Mouse (Mus musculus) embryo, embryonic 11 days (tissue): ENCODE data around the gene Calr4.
A peak's percentile ranks its signal among the peaks of the same experiment; 100 is the strongest.

Source experiments
- DNase-seq: peaks from one replicate; pipeline ENCODE4 v3.0.0-alpha.2; 2015

Gene Calr4

DNA sequence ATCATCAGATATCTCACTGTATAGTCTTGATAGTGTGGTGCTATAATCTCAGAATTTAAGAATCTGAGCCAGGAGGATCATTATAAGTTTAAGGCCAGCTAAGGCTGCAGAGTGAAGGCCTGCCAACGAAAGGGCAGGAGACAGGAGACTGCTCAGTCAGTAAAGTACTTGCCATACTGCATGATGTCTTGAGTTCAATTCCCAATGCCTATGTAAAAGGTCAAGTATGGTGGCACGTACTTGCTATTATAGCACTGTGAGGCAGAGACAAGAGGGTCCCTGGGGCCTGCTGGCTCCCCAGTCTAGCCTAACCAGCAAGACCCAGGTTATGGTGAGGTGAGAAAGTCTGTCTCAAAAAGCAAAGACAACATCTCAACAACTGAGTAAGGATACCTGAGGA lies at the start of gene Calr4:
Gene Calr4 (plus strand): TSS at position 301 of the 400 bp plus-strand sequence.
- no peak for DNase-seq

DNA sequence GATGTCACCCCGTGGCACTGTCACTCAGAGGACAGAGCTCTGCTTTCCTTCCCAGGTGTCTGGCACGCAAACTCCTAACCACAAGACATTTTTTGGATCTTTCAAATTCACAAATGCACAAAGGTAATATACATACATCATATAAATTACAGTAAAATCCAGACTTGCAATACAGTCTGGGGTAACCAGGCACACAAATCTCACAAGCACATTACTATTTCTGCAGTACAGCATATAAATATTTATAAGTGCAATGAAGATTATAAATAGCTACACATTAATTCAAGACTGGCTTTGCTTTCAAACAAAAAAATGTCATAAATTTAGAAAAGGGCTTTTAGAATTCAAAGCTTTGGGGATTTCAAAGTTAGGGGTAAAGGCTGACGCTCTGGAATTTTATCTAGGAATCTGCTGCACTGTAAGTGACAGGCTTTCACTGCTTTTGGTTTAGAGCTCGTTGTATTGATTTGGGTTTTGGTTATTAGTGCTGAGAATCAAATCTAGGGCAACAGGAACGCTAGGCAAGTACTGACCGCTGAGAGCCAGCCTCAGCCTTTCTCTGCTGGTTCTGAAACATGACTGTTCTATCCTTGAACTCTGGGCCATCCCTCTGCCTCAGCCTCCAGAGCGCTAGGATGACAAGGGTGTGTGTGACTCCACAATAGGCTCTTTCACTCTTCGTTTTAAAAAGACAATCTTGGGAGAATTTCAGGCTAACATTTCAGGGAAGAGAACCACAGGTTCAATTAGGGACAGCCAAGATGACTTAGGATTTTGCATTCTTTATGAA lies 48.5 kb upstream of the Calr4 start:
- DNase-seq = no peak

DNA sequence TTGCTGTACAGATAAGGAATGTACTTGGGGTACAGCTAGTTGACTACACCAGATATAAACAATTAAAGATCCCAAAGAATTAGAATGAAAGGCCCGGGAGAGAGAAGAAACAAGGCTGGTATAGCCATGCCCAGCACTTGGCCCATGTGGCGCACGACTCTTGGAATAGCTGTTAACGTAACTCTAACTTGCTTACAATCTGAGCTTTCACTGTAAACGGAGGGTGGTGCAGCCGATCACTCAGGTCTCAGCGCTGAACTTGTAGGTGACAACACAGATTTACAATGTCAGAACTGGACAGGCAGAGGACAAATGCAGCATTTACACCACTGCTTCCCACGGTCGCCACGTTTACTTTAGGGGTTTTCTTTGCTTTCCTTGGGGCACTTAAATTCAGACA lies 42.7 kb upstream of the Calr4 start:
- DNase-seq = no peak

DNA sequence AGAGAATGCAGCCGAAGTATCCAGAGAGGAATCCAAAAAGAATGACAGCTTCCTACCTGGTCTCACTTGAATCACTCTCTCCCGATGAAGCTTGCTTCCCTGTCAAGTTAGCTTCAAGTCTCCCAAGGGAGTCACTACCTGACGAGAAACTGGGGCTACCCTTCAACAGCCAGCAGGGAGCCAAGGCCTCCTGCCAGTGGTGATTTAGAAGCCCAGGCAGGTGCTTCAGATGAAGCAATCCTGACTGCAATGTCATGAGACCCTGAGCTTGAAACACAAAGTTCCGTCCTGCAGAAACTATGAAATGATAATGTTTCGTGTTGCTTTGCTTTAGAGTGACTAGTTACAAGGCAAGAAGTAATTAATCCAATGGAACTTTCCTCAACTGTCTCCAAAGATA lies 40.4 kb upstream of the Calr4 start:
- no peak for DNase-seq

DNA sequence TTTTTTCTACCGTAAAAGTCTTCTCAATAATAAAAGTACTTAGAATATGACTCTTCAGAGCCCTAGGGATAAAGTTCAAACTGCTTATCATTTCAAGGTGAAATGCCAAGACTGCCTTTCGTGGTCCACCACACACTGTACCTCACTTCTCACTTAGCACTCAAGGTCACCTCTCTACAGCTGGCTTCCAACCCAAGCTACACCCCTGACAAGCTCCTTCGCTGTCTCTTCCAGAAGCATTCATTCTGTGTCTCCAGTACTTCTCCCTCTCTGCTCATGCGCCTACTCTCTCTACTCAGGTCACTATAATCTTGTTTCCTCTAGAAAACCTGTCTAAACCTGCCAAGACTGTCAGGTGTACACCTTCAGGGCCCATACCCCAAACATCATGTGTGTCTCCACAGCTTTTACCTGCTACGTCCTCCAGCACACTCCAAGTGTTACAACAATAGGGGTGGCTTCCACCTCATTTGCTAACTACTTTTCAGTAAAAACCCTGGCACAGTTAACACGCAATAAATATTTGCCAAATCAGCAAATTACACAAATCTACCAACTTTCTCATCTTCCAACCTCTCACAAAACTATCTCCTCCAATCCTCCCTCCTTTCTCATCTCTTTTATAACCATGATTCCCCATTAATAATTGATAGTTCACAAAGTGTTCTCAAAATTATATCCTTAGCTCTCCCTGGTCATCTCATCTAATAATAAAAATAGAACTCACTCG lies 38.2 kb upstream of the Calr4 start:
- DNase-seq = no peak

DNA sequence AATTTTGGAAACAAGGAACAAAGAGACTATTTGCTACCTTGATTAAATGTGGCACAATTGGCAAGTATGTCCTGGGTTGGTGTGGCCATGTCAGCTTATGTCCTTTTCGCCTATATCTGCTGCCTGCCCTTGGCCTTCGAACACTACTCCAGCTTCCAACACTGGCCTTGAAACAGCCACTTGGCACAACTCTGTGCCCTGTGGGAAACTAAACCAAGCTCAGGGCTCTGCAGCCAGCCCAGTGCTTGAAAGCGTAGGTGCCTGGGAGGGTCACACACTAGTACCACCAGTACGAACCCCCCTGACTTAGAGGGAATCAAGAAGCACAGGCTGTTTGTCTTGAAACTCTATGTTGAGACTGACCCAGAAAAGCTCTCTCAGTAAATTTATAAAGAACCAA lies 35.2 kb upstream of the Calr4 start:
- no peak for DNase-seq

DNA sequence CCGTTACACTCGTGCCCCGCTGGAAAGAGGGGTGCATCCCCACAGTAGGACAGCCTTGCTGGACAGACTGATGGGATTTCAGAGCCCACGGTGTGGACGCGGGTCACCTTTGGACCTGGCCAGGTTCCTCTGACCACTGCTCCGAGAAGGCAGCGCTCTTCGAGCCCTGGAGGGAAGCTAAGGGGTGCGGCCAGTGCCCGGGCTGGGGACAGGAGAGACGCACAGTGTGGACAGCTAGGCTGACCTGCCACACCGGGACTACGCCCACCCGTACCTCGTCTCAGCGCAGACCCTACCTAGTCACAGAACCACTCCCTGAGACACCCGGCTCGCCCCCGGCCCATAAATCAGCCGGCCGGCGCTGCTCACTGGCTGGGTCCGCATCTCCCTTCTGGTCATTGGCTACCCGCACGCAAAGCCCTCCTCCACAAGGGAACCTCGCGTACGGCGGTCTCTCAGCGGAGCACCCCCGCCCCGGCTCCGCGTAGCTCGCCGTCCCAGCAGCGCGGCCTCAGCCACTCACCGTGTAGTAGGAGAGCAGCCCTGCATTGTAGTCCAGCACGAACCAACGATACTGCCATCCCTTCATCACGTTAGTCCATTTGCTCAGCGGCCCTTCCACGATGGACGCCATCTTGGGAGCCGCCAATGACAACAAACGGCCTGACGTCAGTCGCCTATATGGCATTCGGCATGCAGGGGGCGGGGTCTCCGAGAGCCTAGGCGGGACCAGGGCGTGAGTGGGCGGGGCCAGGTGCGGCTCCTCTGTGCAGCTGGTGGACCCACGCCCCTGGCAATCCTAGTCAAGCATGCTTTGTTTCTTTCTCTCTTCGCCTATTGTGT lies 32.5 kb upstream of the Calr4 start, which contains the start of gene Osbpl9:
Gene Osbpl9 (minus strand): TSS at position 691 of the 843 bp plus-strand sequence.
- DNase-seq = peak; percentile 99

DNA sequence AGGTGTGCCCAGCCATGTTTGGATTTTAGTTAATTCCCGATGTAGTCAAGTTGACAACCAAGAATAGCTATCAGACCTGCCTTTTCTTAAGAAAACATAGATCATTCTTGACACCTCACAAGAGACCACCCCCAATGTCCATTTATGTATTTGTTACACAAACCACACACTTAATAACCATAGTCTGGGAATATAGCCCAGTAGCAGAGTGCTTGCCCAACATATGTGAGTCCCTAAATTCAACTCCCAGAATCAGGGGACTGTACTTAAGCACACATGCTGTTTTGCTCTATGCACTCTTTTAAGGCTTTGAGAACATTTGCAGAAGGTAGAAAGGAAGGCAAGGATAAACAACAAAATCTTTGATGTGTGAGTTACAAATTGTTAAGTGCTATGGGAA lies 30.4 kb upstream of the Calr4 start:
- no peak for DNase-seq

DNA sequence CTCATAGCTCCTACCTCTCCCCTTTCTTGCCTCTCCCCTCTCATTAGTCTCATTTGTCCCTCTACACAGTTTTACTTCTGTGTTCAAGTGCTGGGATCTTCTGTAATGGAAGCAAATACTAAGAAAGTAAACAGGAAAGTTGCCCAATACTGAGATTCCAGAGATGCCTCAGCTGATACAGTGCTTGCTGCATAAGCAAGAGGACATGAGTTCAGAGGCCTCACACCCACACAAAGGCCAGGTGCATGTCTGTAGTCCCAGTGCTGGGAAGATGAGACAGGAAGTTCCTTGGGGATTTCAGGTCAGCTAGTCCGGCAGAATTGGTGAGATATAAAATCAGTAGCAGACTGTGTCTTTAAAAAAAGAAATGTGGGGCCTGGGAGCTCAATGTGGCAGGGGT lies 29.9 kb upstream of the Calr4 start:
- DNase-seq = no peak

DNA sequence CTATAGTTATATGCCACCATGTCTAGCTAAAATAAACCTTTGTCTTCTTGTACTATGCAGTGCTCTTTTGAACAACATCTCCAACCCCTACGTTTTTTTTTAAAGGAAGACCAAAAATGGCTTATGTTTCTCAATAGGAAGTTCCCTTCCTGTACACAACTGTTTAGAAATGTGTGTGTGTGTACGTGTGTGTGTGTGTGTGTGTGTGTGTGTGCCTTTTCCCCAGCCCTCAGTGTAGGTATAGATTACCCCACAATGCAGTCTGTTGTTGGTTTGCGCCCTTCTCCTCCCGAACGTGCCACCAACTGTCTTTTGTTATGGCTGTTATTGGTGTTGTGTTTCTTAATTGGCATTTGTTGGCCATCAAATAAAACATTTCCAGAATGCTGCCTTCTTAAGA lies 26.8 kb upstream of the Calr4 start:
- DNase-seq = no peak

DNA sequence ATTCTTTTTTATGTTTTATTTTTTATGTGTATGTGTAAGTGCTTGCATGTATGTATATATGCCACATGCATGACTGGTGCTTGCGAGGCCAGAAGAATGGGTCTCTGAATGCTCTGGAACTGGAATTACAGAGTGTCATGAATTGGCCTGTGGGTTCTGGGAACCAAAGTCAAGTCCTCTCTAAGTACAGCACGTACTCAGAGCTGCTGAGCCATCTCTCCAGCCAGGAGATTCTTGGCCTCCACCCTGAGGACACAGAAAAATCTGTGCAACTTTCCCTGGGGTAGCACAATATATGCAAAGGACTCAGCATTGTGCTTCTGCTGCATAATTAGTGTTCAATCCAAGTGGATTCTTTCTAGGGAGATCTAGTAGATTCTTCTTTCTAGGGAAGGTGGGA lies 24.0 kb upstream of the Calr4 start:
- DNase-seq = no peak

DNA sequence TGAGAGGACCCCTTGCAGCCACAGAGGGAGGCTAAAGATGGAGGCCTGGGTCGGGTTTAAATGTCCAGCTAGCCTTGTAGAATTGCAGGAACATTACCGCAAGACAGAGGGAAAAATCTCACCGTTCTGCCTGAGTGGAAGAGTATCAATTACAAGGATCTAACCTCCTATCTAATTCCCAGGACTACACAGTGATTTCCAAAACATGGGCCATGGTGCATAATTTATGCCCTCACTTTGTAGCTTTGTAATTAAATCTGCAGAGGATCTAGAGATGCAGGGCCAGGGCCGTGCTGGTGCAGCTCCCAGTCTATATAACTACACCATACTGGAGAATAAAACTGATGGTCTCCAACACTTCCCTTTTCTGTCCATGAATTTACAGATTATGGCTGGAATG lies 23.4 kb upstream of the Calr4 start:
- DNase-seq = no peak

DNA sequence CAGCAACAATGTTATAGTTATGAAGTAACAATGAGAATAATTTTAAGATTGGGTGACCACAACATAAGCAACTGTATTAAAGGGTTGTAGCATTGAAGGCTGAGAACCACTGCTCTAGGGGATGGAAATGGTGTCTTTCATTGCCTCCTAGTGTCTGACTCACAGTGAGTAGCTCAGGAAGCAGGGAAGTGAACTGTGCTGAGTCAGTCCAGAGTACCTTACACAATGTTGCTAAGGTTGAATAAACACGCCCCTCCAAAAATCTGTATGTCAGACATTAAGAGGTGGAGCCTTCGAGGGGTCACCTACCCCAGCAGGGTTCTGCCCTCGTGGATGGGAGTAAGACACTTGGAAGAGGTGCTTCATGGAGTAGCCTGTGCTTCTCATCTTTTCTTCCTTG lies 20.3 kb upstream of the Calr4 start:
- no peak for DNase-seq

DNA sequence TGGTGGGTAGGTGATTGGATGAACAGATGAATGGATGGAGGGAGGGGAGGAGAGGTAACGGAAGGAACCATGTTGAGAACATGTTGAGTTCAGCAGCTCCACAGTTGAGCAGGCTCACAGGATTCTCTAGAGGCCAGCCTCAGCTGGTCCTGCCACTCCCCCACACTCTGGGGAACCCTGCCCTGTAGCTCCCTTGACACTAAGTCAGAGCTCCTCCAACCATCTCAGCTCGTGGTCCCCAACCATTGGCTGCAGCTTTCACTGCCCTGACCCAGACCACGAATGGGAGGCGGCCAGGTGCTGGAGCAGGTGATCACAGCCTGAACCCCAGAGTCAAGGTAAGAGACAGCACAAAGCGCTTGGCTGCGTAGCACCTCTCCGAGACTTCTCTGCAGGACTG lies 16.3 kb upstream of the Calr4 start:
- DNase-seq = no peak

DNA sequence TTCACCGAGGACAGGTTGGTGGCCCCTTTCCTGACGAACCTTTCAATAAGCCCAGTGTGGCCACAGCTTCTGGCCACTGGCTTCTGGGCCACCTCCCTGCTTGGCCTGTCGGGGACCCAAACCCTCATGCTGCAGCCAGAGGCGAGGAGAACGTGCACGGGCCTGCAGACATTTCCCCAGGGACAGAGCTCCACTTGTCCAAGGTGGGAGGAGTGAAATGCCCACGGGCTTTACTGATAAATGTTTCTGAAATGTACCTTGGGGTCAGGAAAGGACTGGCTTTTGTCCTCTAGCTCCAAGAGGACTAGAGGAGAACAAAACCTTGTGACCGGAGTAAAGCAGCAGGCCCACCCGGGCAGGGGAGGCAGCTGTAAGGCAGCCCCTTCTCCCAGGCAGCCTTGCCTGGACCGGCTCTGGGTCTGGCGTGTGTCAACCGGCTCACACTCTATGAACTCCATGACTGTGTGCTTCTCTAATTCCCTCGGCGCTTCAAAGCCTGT lies 13.8 kb upstream of the Calr4 start:
- DNase-seq = no peak

DNA sequence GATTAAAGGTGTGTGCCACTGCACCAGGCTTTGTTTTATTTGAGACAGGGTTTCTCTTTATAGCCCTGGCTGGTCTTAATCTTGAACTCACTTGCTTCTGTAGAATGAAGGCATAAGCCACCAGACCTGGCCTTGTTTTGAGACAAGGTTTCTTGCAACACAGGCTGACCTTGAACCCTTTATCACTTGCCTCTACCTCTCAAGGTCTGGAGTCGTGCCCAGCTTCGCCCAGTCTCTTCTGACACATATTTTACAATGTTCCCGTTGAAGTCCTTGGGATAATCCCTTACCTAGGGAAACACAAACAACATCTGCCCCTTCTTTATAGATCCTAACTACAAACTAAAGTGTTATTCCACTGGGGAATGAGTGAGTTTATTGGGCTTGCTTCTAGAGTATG lies 12.3 kb upstream of the Calr4 start:
- no peak for DNase-seq

DNA sequence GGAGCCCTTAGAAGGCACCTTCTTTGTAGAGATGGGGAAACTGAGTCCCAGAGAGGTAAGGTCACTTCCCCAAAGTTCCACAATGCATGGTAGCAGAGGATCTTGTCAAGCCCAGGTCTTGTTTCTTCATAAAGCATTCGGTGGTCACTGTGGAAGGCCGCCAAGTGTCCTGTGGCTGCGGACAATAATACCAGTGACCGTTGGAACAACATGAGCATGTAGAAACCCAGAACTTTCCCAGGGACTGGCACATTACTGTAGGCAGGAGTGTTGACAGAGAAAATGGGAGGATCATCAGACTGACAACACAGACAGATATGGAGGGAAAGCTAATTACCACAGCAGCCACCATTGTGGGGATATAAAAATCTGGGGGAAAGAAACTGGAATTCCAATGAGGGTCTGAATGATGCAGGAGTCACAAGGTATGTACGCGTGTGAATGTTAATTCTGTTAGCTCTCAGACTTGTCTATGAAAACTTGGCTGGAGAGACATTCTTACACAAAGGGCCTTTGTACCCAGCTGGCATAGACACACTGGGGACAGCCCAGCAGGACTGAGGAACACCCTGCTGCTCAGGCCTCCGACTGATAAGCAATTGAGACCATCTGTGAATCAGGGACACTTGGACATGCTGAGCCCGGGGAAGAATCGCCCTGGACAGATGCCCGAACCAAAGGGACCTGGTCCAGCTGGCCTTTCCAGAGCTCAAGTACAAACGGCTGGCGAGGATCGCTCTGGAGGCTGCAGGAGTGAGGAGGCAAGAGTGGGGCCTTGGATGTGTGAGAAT lies 9.3 kb upstream of the Calr4 start:
- DNase-seq = no peak

DNA sequence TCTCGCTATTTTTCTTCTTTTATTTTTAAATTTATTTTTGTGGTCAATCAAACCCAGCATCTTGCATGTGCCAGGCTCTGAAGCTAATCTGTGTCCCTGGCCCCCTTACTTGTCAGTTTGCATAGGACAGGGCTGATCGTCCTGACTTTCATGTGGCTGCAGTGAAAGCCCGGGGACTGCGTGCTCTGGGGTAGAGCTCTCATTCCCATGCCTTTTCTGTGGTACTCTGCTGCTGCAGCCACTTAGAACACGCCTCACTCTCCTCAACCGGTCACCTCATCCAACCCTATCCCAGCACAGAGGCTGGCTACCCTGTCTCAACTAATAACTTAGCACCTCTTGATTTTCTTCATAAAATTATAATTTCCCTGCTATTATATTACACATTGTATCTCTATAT lies 8.7 kb upstream of the Calr4 start:
- DNase-seq = no peak

DNA sequence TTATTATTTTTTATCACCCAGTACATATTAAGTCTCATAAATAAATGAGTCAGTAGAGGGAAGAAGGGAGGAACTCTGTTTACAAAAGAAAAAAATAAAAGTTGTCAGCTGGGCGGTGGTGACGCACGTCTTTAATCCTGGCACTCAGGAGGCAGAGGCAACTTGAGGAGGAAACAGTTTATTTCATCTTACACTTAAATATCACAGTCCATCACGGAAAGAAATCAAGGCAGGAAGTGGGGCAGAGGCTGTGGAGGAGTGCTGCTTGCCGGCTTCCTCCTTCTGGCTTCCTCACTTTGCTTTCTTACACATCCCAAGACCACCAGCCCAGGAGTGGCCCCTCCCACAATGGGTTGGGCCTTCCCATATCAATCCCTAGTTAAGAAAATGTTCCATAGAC lies 8.2 kb upstream of the Calr4 start:
- DNase-seq = peak; percentile 17

DNA sequence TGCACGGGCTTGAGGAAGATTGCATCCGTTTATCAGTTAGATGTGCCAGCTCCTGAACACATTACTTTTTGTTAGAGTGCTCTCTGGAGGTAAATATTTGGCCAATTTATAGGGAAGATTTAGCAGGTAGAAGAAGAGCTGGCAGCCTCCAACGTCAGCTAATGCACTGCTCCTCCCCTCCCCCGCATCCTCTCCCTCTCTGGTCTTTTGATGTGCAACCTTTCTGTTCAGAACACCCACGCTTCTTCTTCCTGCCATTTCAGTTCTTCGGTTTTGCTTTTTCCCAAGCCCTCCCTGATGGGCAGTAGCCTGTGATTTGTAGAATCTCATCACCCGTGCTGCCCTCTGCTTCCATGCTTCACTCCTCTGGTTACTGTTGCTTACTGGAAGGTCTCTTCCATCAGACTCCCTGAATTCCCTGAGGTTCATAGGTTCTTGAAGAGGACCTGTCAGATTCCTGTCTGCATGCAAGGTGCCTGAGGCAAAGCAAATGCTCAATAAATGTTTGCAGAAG lies 4.5 kb upstream of the Calr4 start:
- DNase-seq = no peak

DNA sequence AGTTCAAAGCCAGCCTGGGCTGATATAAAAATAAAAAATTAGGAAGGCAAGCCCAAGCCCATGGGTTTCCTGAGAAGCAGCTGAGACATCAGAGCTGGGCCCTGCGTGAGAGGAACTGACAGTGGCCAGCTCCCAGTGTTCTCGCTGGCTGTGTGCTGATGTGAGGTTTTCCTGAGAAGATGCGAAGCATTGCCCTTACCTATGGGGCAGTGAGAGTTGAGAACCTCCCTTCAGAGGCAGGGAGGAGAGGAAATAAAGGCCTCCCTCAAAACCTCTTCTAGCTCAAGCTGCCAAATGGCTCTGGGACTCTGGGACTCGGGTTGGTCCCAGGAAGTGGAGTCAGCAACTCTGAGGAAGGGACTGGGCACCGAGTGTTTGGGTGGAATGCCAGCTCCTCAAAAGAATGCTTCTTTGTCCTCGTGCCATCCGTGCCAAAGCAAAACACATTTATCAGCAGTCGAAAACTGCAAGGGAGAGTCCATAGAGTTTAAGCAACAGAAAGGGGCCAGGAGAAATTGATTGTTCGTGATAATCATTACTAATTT lies 593 bp downstream of the Calr4 start:
- no peak for DNase-seq
